Mouse (Mus musculus) ES-E14 (cell line): ENCODE measurements around the gene Bola2.

Source experiments
- MAFK ChIP-seq: IDR thresholded peaks from 2 replicates; pipeline ENCODE4 v1.6.1; 2014; ENCODE audit warnings: mild to moderate bottlenecking, low read depth, low read length, inconsistent platforms; ENCODE audit not compliant: insufficient read depth
- ZNF384 ChIP-seq: IDR thresholded peaks from 2 replicates; pipeline ENCODE4 v1.6.1; 2012; ENCODE audit warnings: low read depth, low read length, inconsistent platforms

DNA sequence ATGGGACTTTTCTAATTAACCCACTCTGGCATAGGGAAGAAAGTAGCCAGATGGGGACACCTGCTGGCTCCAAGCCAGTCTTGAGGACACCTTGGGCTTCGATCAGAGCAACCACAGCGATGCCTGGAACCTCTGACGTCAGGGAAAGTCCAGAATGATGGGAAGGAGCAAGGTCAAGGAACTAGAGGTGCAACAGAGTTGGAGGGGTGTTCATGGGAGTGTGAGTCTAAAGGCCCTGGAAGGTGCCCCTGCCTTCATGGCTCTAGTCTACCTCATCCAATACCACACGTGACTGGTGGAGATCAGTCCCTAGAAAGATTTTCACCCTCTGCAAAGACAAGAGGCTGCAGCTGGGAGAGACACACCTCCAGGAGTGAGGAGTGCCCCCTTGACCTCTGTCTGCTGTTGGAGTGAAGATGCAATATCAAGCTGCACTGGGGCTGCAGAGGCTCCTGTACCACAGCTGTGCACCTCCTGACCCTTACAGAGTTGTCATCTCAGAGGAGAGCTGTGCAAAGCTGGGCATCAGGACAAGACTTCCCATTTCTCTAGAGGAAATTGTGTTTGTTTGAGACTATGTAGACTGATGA lies 18.5 kb upstream of the Bola2 start:
- TF ChIP-seq MAFK (no peak), ZNF384 (no peak)
